Mouse (Mus musculus): ENCODE results near the gene Narfl.

GRCm38 (mm10) chr17:25761561-25761970 lies 12.0 kb upstream of the Narfl start:
- TF ChIP-seq CTCF (IDR thresholded peaks at IDR 0.05) (no peak), EP300 (IDR thresholded peaks at IDR 0.05) (no peak)
